Mouse (Mus musculus) kidney, embryonic 16.5 days (tissue): ENCODE data around the gene Lbhd2. TPM values are rescaled to one million over a fixed set of nuclear protein-coding genes. Genes with fewer than 3 reads are reported as not detected.

Experiments used
- ATAC-seq: fragments of 200-750 bp; cut with Nextera tagmentation; 2 replicates; pipeline ENCODE4 v1.8.0; 2017; ENCODE audit warnings: moderate TSS enrichment; ENCODE audit not compliant: low FRiP score, low TSS enrichment
- H3K27ac ChIP-seq: fragments of 300-500 bp; sonication (generic); 2 replicates; pipeline ENCODE4 v1.5.1; 2014; ENCODE audit warnings: low read length
- H3K27me3 ChIP-seq: fragments of 300-500 bp; sonication (generic); 2 replicates; pipeline ENCODE4 v1.6.1; 2014; ENCODE audit warnings: low read length, control low read depth, mixed read lengths; ENCODE audit not compliant: insufficient read depth
- H3K36me3 ChIP-seq: fragments of 300-500 bp; sonication (generic); 2 replicates; pipeline ENCODE4 v1.6.1; 2014; ENCODE audit warnings: low read length, control low read depth, mixed read lengths; ENCODE audit not compliant: insufficient read depth
- H3K4me1 ChIP-seq: fragments of 300-500 bp; sonication (generic); 2 replicates; pipeline ENCODE4 v1.6.1; 2014; ENCODE audit warnings: low read length, control low read depth, mixed read lengths; ENCODE audit not compliant: insufficient read depth
- H3K4me2 ChIP-seq: fragments of 300-500 bp; sonication (generic); replicated peaks from 2 replicates; pipeline ENCODE4 v1.6.1; 2014; ENCODE audit warnings: low read depth, low read length
- H3K4me3 ChIP-seq: fragments of 300-500 bp; sonication (generic); 2 replicates; pipeline ENCODE4 v1.5.1; 2014; ENCODE audit warnings: mild to moderate bottlenecking, low read length
- H3K9ac ChIP-seq: fragments of 300-500 bp; sonication (generic); replicated peaks from 2 replicates; pipeline ENCODE4 v1.6.1; 2014; ENCODE audit warnings: low read length
- H3K9me3 ChIP-seq: fragments of 300-500 bp; sonication (generic); 2 replicates; pipeline ENCODE4 v1.6.1; 2016; ENCODE audit warnings: low read length, control low read depth
- WGBS: fragments of 180-500 bp; shearing (Covaris S2); extraction: QIAGEN DNeasy Blood & Tissue Kit; methylation state at CpG from one replicate; pipeline ENCODE4 v1.1.7; 2014; 5-methylcytosine and 5-hydroxymethylcytosine counted together
- polyA plus RNA-seq: library from polyadenylated mRNA; unstranded; fragments of >200 nt; fragmentation: Nextera tagmentation; extraction: Ambion mirVana; gene quantifications from 2 replicates; pipeline ENCODE4 v1.2.1, GENCODE M21; 2015

The Lbhd2 gene
- polyA plus RNA-seq, 1 experiment from 2014 or later: 4.6 TPM

DNA sequence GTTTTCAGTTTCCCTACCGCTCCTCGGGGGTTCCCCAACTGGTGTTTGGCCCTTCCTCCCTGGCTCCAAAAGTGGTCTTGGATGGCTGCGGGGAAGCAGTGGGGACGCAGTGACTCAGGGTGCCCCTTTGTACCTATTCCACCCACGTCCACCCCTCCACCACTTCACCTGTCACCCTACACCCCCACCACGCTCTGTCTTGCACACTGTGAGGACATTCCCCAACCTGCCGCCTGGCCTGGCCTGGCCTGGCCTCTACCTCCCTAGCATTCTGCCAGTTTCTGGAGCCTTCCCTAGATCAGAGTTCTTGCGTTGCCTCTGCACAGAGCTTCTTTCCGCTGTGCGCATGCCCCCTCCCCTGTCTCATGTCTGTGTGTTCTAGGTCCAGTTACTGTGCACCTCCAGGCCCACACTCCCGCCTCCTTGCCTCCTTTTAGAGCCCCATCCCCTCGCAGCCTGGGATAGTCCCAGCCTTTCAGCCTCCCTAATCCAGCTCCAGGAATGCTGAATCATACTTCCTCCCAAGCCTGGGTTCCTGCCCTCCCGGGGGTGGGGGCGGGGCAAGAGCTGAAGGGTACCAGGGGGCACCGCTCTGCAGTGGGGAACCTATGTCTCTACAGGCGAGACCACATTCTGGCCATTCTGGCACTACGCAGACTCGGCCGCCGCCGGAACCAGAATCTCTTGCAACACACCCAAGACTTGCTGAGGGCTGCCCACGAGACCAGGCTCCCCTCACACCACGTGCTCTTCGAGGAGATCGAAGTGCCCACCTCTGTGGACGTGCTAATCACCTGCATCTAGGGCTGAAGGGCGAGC, 23.6 kb downstream of the Lbhd2 start:
- Histone ChIP-seq H3K4me3 (peak overlapping the region; percentile 48), H3K27ac (peak overlapping the region; percentile 92), H3K4me2 (peak overlapping the region; percentile 70), H3K27me3 (peaks cover 14% of the 10 kb centered on the region), H3K36me3 (no peaks in the 10 kb centered on the region), H3K9ac (peak overlapping the region; percentile 68), H3K9me3 (no peaks in the 10 kb centered on the region), H3K4me1 (peaks cover 82% of the 10 kb centered on the region)
- WGBS: 15% methylated on average over 27 of the region's 27 CpGs
- ATAC-seq: 0 out of 2 replicates have a peak, but pooled peaks have one; percentile 5

- H3K9me3 ChIP-seq: no peaks in the 10 kb centered on the region
- H3K9ac ChIP-seq: peak overlapping the region; percentile 68; the same call in 1 of the 2 replicates
- peak overlapping the region; percentile 92 for H3K27ac ChIP-seq
- H3K4me3 ChIP-seq: no peak overlapping the region
- H3K4me2 ChIP-seq: peak overlapping the region; percentile 70
- peaks cover 9% of the 10 kb centered on the region for H3K27me3 ChIP-seq
- peaks cover 74% of the 10 kb centered on the region for H3K4me1 ChIP-seq
- ATAC-seq: no peak
- WGBS: 26% methylated on average over 14 of the region's 14 CpGs
- H3K36me3 ChIP-seq: no peaks in the 10 kb centered on the region
Measured at GRCm38 (mm10) chr12:111430868-111431817, 24.5 kb downstream of the Lbhd2 start.

GRCm38 (mm10) chr12:111432097-111432496, 25.5 kb downstream of the Lbhd2 start:
- WGBS: 18% methylated on average over 4 of the region's 4 CpGs
- Histone ChIP-seq H3K9ac (0 out of 2 replicates have a peak overlapping the region, but pooled peaks have one; percentile 36), H3K27me3 (peaks cover 9% of the 10 kb centered on the region), H3K9me3 (no peaks in the 10 kb centered on the region), H3K4me2 (no peak overlapping the region), H3K27ac (peak overlapping the region; percentile 92), H3K4me1 (peaks cover 73% of the 10 kb centered on the region), H3K36me3 (no peaks in the 10 kb centered on the region), H3K4me3 (no peak overlapping the region)
- ATAC-seq: no peak

DNA sequence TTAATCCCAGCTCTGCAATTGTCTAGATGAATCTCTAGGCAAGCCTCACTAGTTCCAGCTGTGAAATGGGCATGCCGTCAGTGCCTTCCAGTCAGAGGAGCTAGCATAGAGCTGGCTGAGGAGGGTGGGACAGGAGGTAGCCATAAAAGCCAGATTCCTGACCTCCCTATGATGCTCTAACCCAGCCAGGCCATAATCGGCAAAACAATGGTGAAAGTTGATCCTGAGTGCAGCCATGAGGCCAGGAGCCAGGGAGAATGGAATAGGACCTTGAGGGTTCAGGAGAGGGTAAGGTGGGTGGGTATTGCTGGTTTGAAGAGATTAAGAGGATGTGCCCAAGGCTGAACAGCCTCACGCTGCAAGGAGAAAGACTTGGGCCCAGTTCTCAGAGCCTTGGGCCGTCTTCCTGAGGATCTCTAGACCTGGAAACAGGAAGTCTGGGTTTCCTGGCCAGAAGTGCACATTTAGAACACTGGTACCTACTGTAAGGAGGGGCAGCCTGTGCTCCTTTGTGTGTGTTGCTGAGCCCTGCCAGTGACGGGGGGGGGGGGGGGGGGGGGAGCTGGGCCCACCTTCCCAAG, 26.2 kb downstream of the Lbhd2 start:
- WGBS: 51% methylated on average over 4 of the region's 5 CpGs
- Histone ChIP-seq H3K9me3 (no peaks in the 10 kb centered on the region), H3K27me3 (peaks cover 9% of the 10 kb centered on the region), H3K4me3 (no peak overlapping the region), H3K9ac (0 out of 2 replicates have a peak overlapping the region, but pooled peaks have one; percentile 36), H3K4me1 (peaks cover 71% of the 10 kb centered on the region), H3K36me3 (no peaks in the 10 kb centered on the region), H3K27ac (peak overlapping the region; percentile 92), H3K4me2 (no peak overlapping the region)
- ATAC-seq: no peak

- Histone ChIP-seq H3K4me3 (no peak overlapping the region), H3K27ac (peak overlapping the region; percentile 85), H3K9me3 (no peaks in the 10 kb centered on the region), H3K27me3 (peaks cover 2% of the 10 kb centered on the region; the same call in 1 of the 2 replicates), H3K4me1 (peaks cover 59% of the 10 kb centered on the region), H3K4me2 (peak overlapping the region; percentile 26), H3K9ac (no peak overlapping the region; the same call in 1 of the 2 replicates), H3K36me3 (no peaks in the 10 kb centered on the region)
- 41% methylated on average over 7 of the region's 7 CpGs for WGBS
- ATAC-seq: no peak
Measured at GRCm38 (mm10) chr12:111434164-111434744, 27.6 kb downstream of the Lbhd2 start.

- ATAC-seq: no peak
- Histone ChIP-seq H3K4me3 (no peak overlapping the region), H3K27ac (peak overlapping the region; percentile 85), H3K27me3 (peaks cover 2% of the 10 kb centered on the region; the same call in 1 of the 2 replicates), H3K9ac (no peak overlapping the region), H3K4me2 (no peak overlapping the region), H3K4me1 (peaks cover 53% of the 10 kb centered on the region), H3K36me3 (no peaks in the 10 kb centered on the region), H3K9me3 (no peaks in the 10 kb centered on the region)
- 53% methylated on average over 8 of the region's 8 CpGs for WGBS
Measured at GRCm38 (mm10) chr12:111434745-111435327, 28.2 kb downstream of the Lbhd2 start.

DNA sequence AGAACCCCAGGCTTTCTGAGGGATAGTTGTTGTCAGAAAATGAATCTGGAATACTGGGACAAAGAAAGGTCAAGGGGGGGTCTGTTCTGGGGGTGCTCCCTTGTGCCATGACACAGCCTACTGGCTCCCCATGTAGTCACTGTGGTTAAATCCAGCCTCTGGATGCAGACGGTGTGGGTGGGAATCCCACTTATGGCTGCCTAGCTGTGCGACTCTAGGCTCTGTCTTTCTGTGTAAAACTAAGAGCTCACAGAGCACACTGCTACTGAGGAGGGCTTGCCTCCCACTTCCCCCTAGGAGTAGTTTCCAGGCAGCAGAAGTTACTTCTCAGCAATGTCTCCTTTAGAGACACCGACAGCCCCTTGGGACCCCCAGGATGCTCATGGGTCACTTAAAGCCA, 29.6 kb downstream of the Lbhd2 start:
- ATAC-seq: no peak

DNA sequence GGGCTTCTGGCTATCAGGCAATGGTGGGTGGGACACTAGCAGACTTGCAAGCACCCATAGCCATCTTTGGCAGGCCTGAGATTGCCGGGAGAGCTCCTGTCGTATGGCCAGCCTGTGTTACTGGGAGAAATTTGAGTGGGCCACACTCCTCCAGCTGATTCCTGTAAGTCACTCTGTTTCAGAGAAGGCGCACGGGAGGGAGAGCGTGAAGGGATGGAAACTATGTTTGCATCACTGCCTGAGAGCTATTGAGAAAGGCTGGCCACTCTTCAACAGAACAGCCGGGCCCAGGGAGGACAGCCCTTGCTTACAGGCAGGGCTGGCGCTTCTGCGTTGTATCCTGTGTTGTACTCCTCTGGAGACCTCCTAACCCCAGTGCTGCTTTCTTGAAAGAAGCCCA, 30.0 kb downstream of the Lbhd2 start:
- WGBS: 53% methylated on average over 8 of the region's 8 CpGs
- Histone ChIP-seq H3K27ac (no peak overlapping the region; the same call in 1 of the 2 replicates), H3K4me2 (no peak overlapping the region), H3K4me1 (peaks cover 35% of the 10 kb centered on the region), H3K4me3 (no peak overlapping the region), H3K9me3 (no peaks in the 10 kb centered on the region), H3K36me3 (no peaks in the 10 kb centered on the region), H3K27me3 (no peaks in the 10 kb centered on the region), H3K9ac (no peak overlapping the region)
- no peak for ATAC-seq

More for the DNA sequence above, 29.6 kb downstream of the Lbhd2 start:
- WGBS: 83% methylated on average over 3 of the region's 3 CpGs
- no peaks in the 10 kb centered on the region for H3K36me3 ChIP-seq
- H3K4me2 ChIP-seq: no peak overlapping the region
- no peaks in the 10 kb centered on the region for H3K27me3 ChIP-seq
- peaks cover 40% of the 10 kb centered on the region for H3K4me1 ChIP-seq
- no peak overlapping the region; the same call in 1 of the 2 replicates for H3K27ac ChIP-seq
- no peaks in the 10 kb centered on the region for H3K9me3 ChIP-seq
- H3K4me3 ChIP-seq: no peak overlapping the region
- H3K9ac ChIP-seq: no peak overlapping the region
